Mouse (Mus musculus): ENCODE data around the gene Slc24a3.

- TF ChIP-seq ZNF384 (IDR thresholded peaks at IDR 0.05; ENCODE audit: low read depth, low read length): no peak
- TF ChIP-seq CHD2 (IDR thresholded peaks at IDR 0.05; ENCODE audit: low read depth, low read length): no peak
- no peak for TF ChIP-seq ZC3H11A (IDR thresholded peaks at IDR 0.05; ENCODE audit: borderline replicate concordance, low read depth, low read length)
- no peak for TF ChIP-seq HCFC1 (IDR thresholded peaks at IDR 0.05; ENCODE audit: borderline replicate concordance, insufficient read depth, low read length)
These were observed 215.6 kb downstream of the Slc24a3 start for GRCm38 (mm10) chr2:145382908-145383770.
